Mouse (Mus musculus) layer of hippocampus, adult 2 months (tissue): ENCODE results near the gene Psmb6. TPM values are rescaled to one million over a fixed set of nuclear protein-coding genes. Genes with fewer than 3 reads are reported as not detected.
"Not testable (repeated sequence)": the region's sequence is repeated elsewhere in the genome, so short reads cannot be mapped to it uniquely, and the experiment has no call there.

Source experiments
- DNase-seq, 2 experiments: peaks; one replicate each; pipeline ENCODE4 v3.0.0; 2022; ENCODE audit warnings: low spot score in 2 of 2
- H3K27ac ChIP-seq: fragments of 200-600 bp; 2 replicates; pipeline ENCODE4 v1.8.1; 2022
- H3K4me3 ChIP-seq: fragments of 200-600 bp; 2 replicates; pipeline ENCODE4 v1.8.1; 2022; ENCODE audit warnings: mild to moderate bottlenecking
- CTCF ChIP-seq: fragments of 200-600 bp; conservative IDR thresholded peaks from 2 replicates; pipeline ENCODE4 v1.8.1; 2022; ENCODE audit warnings: antibody characterized with exemption, mild to moderate bottlenecking, moderate library complexity
- total RNA-seq, 2 experiments: library from RNA; stranded (reverse); gene quantifications; 2 replicates each; pipeline ENCODE4 v1.2.3; 2021

Psmb6 gene
- total RNA-seq, 2 experiments from 2014 or later = 178 to 188 TPM

DNA sequence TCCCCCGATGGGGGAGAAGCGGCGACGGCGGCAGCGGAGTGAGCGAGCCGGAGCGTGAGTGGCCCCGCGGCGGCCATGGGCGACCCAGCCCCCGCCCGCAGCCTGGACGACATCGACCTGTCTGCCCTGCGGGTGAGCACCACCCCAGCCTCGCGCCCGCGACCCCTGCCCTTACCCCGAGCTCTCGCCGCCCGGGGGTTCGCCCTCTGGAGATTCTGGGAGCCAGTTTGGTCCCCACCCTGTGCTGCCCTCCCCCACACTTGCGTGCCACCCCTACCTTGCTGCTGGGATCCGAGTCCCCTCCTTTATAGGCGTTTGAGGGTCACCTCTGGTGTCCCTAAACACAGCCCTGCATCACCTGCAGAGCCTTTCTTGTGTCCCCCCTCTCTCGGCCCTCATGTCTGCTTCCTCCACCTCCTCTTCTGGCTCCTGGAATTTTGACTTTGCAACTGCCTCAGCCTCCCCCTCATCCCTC is 37.9 kb downstream of the Psmb6 start:
- no peak for TF ChIP-seq CTCF
- Histone ChIP-seq H3K4me3 (peak overlapping the region; percentile 93), H3K27ac (peak overlapping the region; percentile 97)
- DNase-seq = no peak

DNA sequence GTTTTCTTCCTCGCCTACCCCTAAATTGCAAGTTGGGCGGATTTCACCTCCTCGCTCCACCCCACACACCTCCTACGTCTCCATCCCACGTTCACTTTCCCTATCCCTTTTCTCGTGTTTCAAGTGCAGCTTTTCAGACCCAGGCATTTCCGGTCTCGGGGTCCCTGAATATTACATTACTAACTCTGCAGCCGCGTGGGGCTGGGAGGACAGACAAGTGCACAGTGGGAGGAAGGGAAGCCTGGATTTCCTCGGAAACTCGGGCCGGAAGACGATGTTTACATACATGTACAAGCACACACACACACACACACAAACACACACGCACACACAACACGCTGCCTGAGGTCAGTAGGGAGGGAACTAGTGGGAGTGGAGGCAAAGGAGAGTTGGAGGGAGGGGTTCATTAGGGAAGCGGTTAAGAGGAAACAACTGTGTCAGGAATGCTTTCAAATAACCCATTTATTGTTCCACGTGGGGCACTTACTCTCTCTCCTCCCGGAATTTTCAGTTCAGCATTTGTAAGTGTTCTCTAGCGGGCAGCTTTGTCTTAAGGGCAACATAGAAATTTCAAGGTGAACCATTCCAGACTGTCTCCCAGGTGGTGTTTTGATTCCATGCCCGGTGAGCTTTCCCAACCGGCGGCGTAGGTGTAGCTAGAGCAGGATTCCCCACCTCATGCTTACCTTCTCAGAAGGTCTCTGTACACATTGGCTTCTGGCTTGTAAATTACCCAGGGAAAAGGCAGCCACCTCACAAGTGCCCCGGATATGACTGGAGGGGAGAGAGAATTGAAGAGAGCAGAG is 38.5 kb downstream of the Psmb6 start:
- no peak for TF ChIP-seq CTCF
- peak overlapping the region; percentile 97 for H3K27ac ChIP-seq
- peak overlapping the region; percentile 93 for H3K4me3 ChIP-seq
- no peak for DNase-seq

DNA sequence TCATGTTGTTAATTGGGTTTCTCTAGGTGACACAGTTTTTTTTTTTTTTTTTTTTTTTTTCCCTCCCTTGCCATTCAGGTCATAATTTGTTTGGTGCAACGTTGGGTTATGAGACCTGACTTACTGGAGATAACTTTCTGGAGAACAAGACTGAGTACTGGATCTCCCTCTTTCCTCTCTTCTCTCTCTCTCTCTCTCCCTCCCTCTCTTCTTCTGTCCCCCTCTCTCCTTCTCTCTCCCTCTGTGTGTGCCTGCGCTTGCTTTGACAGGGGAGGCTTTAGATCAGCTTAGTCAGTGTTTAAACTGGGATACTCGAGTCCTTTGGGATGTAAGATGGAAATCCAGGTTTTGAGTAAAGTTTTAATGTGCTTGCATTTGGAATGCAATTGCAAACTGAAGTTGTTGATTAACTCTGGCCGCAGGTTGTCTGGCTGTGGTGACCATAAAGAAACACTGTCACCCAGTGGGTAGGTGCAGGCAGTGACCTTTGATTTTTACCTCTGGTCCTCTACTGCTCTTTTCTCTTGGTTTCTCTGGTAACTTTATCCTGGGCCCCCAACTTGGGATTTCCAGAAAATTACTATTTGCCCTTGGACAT is 39.2 kb downstream of the Psmb6 start:
- DNase-seq = no peak
- peak overlapping the region; percentile 93 for H3K4me3 ChIP-seq
- H3K27ac ChIP-seq = peak overlapping the region; percentile 97
- no peak for TF ChIP-seq CTCF

DNA sequence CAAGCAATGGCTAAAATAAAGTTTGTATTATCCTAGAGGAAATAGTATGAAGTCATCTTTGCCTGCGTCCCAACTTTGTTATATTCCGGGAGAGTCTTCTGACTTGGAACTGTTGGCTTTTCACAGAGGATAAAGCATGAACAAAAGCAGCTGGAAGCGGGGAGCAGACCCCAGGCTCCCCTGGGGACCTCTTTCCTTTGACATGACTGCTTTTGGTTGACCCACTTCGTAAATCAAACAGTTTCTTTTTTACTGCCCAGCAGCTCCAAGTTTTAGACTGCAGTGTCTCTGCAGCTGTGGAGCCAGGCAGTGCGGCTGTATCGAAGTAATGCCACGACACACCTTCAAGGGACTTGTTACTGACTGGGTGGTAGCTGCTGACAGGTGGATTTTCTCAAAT is 41.4 kb downstream of the Psmb6 start:
- peak overlapping the region; percentile 93 for H3K4me3 ChIP-seq
- peak overlapping the region; percentile 97; the same call in 1 of the 2 replicates for H3K27ac ChIP-seq
- no peak for TF ChIP-seq CTCF
- no peak for DNase-seq

DNA sequence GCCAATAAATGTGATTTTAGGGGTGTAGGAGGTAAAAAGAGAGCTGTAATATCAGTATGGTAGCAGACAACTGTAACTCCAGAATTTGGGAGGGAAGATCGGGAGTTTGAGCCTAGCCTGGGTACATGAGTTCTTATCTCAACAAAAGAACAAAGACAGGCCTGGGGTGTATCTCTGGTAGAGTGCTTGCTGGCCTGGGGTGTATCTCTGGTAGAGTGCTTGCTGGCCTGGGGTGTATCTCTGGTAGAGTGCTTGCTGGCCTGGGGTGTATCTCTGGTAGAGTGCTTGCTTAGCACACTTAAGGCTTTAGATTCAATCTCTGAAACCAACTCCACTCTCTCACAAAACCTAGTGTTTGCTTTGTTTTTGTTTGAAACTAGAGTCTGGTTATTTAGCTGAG is 45.4 kb downstream of the Psmb6 start:
- not testable (repeated sequence) for DNase-seq, H3K4me3 ChIP-seq
- H3K27ac ChIP-seq = peak overlapping the region; percentile 78; the same call in 1 of the 2 replicates

DNA sequence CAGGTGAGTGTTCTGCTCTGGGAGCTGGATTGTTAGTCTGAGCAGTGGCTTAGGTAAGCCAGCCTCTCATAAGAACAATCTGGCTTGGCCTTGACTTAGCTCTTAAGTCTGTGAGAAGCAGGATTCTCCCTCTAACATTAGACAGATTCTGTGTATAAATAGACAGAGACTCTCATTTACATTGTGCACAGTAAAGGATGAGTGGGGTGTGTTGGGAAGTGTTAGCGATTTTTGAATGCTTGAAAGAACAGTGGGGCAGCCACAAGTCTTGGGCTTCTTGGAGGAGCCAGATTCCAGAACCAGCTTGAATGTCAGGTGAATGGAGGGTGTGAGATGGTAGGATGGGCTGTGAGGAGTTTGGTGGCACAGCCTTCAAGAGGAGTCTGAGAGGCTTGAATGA is 46.5 kb downstream of the Psmb6 start:
- TF ChIP-seq CTCF = no peak
- H3K27ac ChIP-seq = peak overlapping the region; percentile 78
- no peak for DNase-seq
- no peak overlapping the region for H3K4me3 ChIP-seq

DNA sequence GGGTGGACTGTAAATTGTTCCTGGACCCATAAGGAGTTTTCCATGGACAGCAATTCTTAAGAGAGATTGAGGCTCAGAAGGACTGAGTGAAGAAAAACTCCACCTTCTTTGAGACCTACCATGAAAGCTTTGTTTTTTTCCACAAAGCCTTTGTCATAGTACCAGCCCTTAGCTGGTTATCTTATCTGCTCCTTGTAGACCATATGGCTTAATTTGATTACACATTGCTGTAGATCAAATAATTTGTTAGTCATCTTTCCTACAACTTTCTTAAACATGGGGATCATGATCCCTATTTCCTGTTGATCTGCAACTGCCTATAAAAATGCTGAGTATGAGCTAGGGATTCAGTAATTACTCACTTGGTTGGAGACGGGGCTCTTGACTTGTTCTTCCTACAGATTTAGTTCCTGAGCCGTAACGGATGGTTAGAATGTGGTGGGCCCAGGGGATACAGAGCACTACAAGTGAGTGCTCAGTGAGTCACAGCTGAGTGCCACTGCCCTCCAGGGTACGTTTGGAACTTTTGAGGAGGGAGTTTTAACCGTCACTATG is 47.3 kb downstream of the Psmb6 start:
- H3K4me3 ChIP-seq = no peak overlapping the region
- peak overlapping the region; percentile 78 for H3K27ac ChIP-seq
- no peak for DNase-seq
- no peak for TF ChIP-seq CTCF

DNA sequence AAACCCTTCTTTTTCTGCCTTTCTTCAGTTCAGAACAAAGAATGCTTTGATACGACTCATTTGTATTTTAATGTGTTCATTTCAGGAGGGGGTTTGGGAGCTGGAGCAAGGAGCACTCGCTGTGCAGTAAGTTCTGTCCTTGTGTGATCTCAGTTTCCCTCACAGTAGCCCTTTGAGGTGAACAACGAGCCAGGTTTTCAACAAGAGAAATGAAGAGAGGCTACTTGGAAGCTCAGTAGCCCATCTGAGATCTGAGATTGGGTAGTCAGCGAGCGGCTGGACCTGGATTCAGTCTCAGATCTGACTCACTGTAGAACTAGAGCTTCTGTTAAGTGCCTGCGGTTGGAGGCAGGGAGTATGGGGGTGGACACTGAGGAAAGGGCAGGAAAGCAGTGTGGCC is 48.7 kb downstream of the Psmb6 start:
- no peak for TF ChIP-seq CTCF
- H3K27ac ChIP-seq = peak overlapping the region; percentile 78

DNA sequence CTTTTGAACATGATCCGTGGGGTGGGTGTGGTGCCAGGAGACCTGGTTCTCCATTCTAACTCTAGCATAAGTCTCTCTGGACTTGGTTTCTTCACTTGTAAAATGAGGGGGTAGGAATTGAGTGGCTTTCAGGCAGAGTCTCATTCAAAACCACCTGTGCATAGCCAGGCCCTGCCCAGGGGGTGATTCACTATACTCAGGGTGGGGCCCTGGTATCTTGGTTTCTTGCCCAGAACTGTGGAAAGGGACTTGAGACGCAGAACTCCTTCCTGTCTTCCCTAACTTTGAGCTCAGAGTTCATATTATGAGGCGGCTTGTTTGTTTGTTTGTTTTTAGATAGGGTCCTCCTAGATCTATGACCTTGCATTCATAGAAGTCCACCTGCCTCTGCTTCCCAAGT is 52.0 kb downstream of the Psmb6 start:
- no peak for TF ChIP-seq CTCF
- DNase-seq = no peak
- Histone ChIP-seq H3K4me3 (no peak overlapping the region), H3K27ac (peak overlapping the region; percentile 88)

More for the DNA sequence above, 48.7 kb downstream of the Psmb6 start:
- H3K4me3 ChIP-seq = no peak overlapping the region; the same call in 1 of the 2 replicates
- DNase-seq = no peak

Other genes starting within 250 kb of the Psmb6 start
- not detected for gene Alox12e, start 202.7 kb upstream of the Psmb6 start, total RNA-seq
- under 1 TPM in 1 of 2 experiments, not detected in 1; 0.26 TPM for gene Alox15, start 173.3 kb upstream of the Psmb6 start, total RNA-seq
- 10 to 100 TPM; 33.2 to 40.1 TPM for gene Pelp1, start 115.3 kb upstream of the Psmb6 start, total RNA-seq
- 10 to 100 TPM; 99.9 TPM for gene Arrb2, start 92.7 kb upstream of the Psmb6 start, total RNA-seq
- gene Med11, start 73.4 kb upstream of the Psmb6 start, total RNA-seq = 10 to 100 TPM; 13.5 to 15.6 TPM
- gene Zmynd15, start 65.9 kb upstream of the Psmb6 start, total RNA-seq = under 1 TPM; 0.12 to 0.72 TPM
- gene Cxcl16, start 65.4 kb upstream of the Psmb6 start, total RNA-seq = 1 to 10 TPM in 1 of 2 experiments, under 1 TPM in 1; 0.96 to 1.1 TPM
- not detected for gene Tm4sf5, start 20.1 kb upstream of the Psmb6 start, total RNA-seq
- not detected for gene Vmo1, start 10.8 kb upstream of the Psmb6 start, total RNA-seq
- gene Gltpd2, start 6.2 kb upstream of the Psmb6 start, total RNA-seq = not detected
- gene Gm40193, start 7.6 kb downstream of the Psmb6 start, total RNA-seq = not detected
- 10 to 100 TPM; 17.7 to 19.2 TPM for gene Pld2, start 14.7 kb downstream of the Psmb6 start, total RNA-seq
- 100 to 1,000 TPM; 505 to 510 TPM for gene Mink1, start 37.5 kb downstream of the Psmb6 start, total RNA-seq
- gene 4930544D05Rik, start 90.5 kb downstream of the Psmb6 start, total RNA-seq = under 1 TPM; 0.47 to 0.72 TPM
- not detected for gene Chrne, start 93.8 kb downstream of the Psmb6 start, total RNA-seq
- not detected for gene Gp1ba, start 113.8 kb downstream of the Psmb6 start, total RNA-seq
- gene Rnf167, start 121.9 kb downstream of the Psmb6 start, total RNA-seq = 10 to 100 TPM; 88.8 to 99.4 TPM
- gene Slc25a11, start 122.1 kb downstream of the Psmb6 start, total RNA-seq = 100 to 1,000 TPM; 115 to 123 TPM
- 100 to 1,000 TPM; 333 to 349 TPM for gene Pfn1, start 129.3 kb downstream of the Psmb6 start, total RNA-seq
- 1 to 10 TPM; 6.6 to 7.9 TPM for gene Eno3, start 131.8 kb downstream of the Psmb6 start, total RNA-seq
- gene Spag7, start 144.0 kb downstream of the Psmb6 start, total RNA-seq = 10 to 100 TPM; 50.8 to 54.7 TPM
- 100 to 1,000 TPM; 387 to 403 TPM for gene Camta2, start 162.7 kb downstream of the Psmb6 start, total RNA-seq
- gene Inca1, start 174.8 kb downstream of the Psmb6 start, total RNA-seq = 1 to 10 TPM; 2.9 to 5.0 TPM
- 10 to 100 TPM; 76.5 to 89.8 TPM for gene Kif1c, start 175.2 kb downstream of the Psmb6 start, total RNA-seq
- gene Zfp3, start 238.8 kb downstream of the Psmb6 start, total RNA-seq = 10 to 100 TPM; 23.8 TPM